Mouse (Mus musculus) neural tube, embryonic 13.5 days (tissue): ENCODE results near the gene E2f7. TPM values are rescaled to one million over a fixed set of nuclear protein-coding genes. Genes with fewer than 3 reads are reported as not detected.

ENCODE experiments used
- ATAC-seq: fragments of 200-750 bp; cut with Nextera tagmentation; 2 replicates; pipeline ENCODE4 v1.8.0; 2017; ENCODE audit warnings: low read depth, mild to moderate bottlenecking, moderate TSS enrichment, moderate library complexity
- H3K27ac ChIP-seq: fragments of 300-500 bp; sonication (generic); replicated peaks from 2 replicates; pipeline ENCODE4 v1.5.1; 2015; ENCODE audit warnings: moderate library complexity, mild to moderate bottlenecking, inconsistent platforms
- H3K27me3 ChIP-seq: fragments of 300-500 bp; sonication (generic); 2 replicates; pipeline ENCODE4 v1.6.1; 2015; ENCODE audit warnings: mild to moderate bottlenecking, inconsistent platforms
- H3K36me3 ChIP-seq: fragments of 300-500 bp; sonication (generic); 2 replicates; pipeline ENCODE4 v1.6.1; 2015; ENCODE audit warnings: mild to moderate bottlenecking, inconsistent platforms
- H3K4me1 ChIP-seq: fragments of 300-500 bp; sonication (generic); replicated peaks from 2 replicates; pipeline ENCODE4 v1.6.1; 2015; ENCODE audit warnings: inconsistent platforms
- H3K4me2 ChIP-seq: fragments of 300-500 bp; sonication (generic); 2 replicates; pipeline ENCODE4 v1.6.1; 2015; ENCODE audit warnings: inconsistent platforms, mild to moderate bottlenecking, moderate library complexity
- H3K4me3 ChIP-seq: fragments of 300-500 bp; sonication (generic); 2 replicates; pipeline ENCODE4 v1.5.1; 2015; ENCODE audit warnings: mild to moderate bottlenecking, inconsistent platforms
- H3K9ac ChIP-seq: fragments of 300-500 bp; sonication (generic); 2 replicates; pipeline ENCODE4 v1.6.1; 2015; ENCODE audit warnings: moderate library complexity, mild to moderate bottlenecking, inconsistent platforms
- H3K9me3 ChIP-seq: fragments of 300-500 bp; sonication (generic); 2 replicates; pipeline ENCODE4 v1.6.1; 2016; ENCODE audit warnings: inconsistent platforms
- WGBS: fragments of 180-500 bp; shearing (Covaris S2); methylation state at CpG from one replicate; pipeline ENCODE4 v1.1.7; 2015; 5-methylcytosine and 5-hydroxymethylcytosine counted together
- polyA plus RNA-seq: library from polyadenylated mRNA; unstranded; fragments of >200 nt; fragmentation: Nextera tagmentation; extraction: Ambion mirVana; gene quantifications from 2 replicates; pipeline ENCODE4 v1.2.1, GENCODE M21; 2015

The E2f7 gene
- 6.9 and 9.3 TPM in 2 replicates for polyA plus RNA-seq

DNA sequence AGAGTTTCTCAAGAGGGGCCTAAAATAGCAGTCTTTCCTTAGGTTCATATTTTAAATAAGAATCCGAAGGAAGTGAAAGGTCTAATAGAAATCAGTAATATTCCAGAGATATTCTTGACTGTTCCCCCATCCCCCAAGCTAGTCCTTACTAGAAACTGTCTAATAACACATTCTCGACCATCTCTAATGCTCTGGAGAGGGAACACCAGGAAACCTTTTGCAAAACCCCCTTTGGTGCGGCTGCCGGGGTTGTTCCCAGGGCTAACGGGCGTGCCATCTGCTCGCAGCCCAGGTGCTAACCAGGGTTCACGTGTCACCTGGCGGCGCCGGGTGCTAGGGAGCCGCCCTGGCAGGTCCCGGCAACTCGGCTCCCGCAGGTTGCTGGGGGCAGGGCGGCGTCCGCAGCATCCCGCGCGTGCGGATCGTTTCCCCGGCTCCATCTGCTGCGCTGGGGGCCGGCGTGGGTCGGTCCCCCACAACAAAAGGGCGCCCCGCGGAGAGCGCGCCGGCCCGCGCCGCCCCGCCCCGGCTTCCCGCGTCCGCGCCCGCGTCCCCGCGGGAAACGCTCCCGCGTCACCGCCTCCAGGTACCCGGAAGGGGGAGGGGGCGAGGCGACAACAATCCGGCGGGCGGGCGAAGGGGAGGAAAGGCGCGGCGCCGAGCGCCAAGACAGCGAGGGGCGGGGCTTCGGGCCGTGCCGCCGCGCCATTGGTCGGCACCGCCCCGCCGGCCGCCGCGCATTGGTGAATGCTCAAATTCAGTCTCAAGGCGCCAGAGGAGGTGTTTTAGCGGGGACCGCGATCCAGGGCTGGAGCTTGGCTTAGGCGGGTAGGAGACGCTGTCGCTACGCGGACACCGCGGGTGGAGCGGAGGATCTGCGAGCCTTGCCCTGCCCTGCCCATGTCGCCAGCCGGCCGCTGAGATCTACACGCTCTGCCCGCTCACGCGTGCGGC, at the start of gene E2f7:
TSS of gene E2f7 (plus strand) at position 754 of the 954 bp plus-strand sequence.
- Histone ChIP-seq H3K9me3 (no peaks in the 10 kb centered on the region), H3K4me1 (peaks cover 22% of the 10 kb centered on the region), H3K9ac (peak within 1 kb of the TSS; percentile 90), H3K27me3 (no peaks in the 10 kb centered on the region), H3K36me3 (peaks cover 6% of the 10 kb centered on the region; the same call in 1 of the 2 replicates), H3K4me3 (peak within 1 kb of the TSS; percentile 77), H3K4me2 (peak within 1 kb of the TSS; percentile 91), H3K27ac (peak within 1 kb of the TSS; percentile 82)
- ATAC-seq: peak; percentile 98
- WGBS: under 1% methylated on average over 98 of the region's 98 CpGs

DNA sequence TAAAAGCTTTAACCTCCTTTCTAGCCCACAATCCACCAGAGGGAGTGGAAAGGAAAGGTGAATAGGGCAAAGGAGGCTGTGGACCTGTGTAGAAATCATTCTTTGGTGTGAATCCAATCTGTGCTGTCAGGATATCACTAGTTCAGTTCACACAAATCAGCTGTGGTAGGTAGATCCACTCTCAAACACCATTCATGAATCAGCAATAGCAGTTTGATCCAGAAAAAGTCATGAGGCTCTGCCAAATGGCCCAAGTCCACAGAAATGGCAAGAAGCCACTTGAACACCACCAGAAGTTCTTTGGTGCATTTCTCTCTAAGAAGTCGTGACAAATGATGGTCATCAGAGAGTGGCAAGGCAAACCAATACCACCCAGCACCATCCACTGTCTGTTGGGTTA, 44.0 kb upstream of the E2f7 start:
- H3K27me3 ChIP-seq: no peaks in the 10 kb centered on the region
- no peak overlapping the region for H3K27ac ChIP-seq
- H3K4me3 ChIP-seq: no peak overlapping the region
- no peaks in the 10 kb centered on the region for H3K4me1 ChIP-seq
- WGBS: 91% methylated on average over 1 of the region's 1 CpGs
- H3K9ac ChIP-seq: no peak overlapping the region
- H3K36me3 ChIP-seq: no peaks in the 10 kb centered on the region
- ATAC-seq: no peak
- H3K9me3 ChIP-seq: no peaks in the 10 kb centered on the region
- no peak overlapping the region for H3K4me2 ChIP-seq

DNA sequence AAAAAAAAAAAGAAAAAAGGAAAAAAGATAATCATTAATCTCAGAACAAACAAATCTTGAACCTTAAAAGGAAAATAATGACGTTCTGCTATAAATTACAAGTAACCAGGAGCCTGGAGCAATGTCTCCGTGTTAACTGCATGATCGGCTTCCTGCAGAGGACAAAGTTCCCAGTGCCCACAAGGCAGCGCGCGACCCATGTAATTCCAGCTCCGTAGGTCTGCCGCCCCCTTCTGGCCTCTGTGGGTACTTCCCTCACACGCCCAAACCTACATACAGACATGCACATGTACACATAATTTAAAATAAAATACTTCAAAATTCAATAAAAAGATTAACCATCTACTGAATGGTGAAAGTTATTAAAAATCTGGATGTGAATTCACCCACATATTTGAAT, 39.6 kb upstream of the E2f7 start:
- H3K4me1 ChIP-seq: peaks cover 10% of the 10 kb centered on the region
- no peaks in the 10 kb centered on the region for H3K9me3 ChIP-seq
- no peak overlapping the region for H3K9ac ChIP-seq
- H3K4me3 ChIP-seq: no peak overlapping the region
- WGBS: 51% methylated on average over 9 of the region's 9 CpGs
- no peak overlapping the region for H3K27ac ChIP-seq
- no peak for ATAC-seq
- no peak overlapping the region for H3K4me2 ChIP-seq
- no peaks in the 10 kb centered on the region for H3K36me3 ChIP-seq
- no peaks in the 10 kb centered on the region for H3K27me3 ChIP-seq

DNA sequence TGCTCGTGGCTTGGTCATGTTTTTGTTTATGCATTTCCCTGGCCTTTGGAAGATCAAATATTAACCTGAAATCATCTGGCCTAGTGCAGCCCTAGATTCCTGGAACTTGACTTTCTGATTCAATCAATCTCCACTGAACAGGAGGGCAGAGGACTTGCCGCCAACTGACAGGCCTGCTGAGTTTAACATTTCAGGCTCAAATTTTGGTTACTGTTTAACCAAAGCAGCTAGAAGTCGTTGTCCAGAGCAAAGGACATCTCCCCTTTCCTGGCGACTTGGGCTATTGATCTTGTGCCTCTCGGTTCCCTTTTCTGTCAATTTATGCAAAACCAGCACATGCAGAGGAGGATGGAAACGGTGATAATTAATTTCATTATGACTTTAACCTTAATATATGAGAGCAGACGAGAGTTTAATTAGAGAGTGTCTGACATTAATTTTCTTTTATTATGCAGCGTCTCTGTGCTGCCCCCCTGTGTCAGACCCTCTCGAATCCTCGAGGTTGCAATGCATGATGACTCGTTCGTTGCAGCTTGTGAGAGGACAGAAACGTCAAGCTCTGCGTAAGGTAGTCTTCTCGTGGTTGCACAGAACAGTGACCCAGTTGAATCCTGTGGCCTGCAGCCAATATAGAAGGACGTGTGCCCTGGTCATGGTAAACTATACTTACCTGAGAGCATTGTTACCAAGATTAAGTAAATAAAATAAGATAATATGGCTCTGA, 37.7 kb upstream of the E2f7 start:
- Histone ChIP-seq H3K9me3 (no peaks in the 10 kb centered on the region), H3K36me3 (no peaks in the 10 kb centered on the region), H3K4me2 (no peak overlapping the region), H3K27ac (peak overlapping the region; percentile 62), H3K9ac (no peak overlapping the region), H3K27me3 (no peaks in the 10 kb centered on the region), H3K4me1 (peaks cover 10% of the 10 kb centered on the region), H3K4me3 (no peak overlapping the region)
- WGBS: 37% methylated on average over 16 of the region's 16 CpGs
- ATAC-seq: 0 out of 2 replicates have a peak, but pooled peaks have one; percentile 32

DNA sequence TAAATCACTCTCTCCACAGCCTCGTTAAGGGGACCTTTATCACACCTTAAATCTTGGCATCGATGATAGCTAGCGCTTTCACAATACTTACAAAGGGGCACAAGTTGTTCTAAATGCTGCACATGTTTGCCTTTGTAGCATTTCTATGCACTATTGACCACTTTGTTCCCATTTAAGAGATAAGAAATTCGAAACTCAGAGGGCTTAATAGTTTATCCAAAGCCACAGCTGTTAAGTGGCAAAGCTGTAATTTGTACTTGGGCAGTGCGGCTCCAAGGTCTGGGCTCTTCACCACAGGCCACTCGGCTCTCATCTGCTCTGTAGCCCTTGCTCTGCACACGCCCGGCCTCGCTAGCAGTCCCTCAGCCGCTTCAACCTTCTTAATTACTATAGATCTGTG, 28.4 kb upstream of the E2f7 start:
- Histone ChIP-seq H3K4me1 (no peaks in the 10 kb centered on the region), H3K4me3 (no peak overlapping the region), H3K9ac (no peak overlapping the region), H3K27me3 (no peaks in the 10 kb centered on the region), H3K36me3 (no peaks in the 10 kb centered on the region), H3K27ac (no peak overlapping the region), H3K4me2 (no peak overlapping the region), H3K9me3 (no peaks in the 10 kb centered on the region)
- WGBS: 60% methylated on average over 10 of the region's 10 CpGs
- no peak for ATAC-seq

DNA sequence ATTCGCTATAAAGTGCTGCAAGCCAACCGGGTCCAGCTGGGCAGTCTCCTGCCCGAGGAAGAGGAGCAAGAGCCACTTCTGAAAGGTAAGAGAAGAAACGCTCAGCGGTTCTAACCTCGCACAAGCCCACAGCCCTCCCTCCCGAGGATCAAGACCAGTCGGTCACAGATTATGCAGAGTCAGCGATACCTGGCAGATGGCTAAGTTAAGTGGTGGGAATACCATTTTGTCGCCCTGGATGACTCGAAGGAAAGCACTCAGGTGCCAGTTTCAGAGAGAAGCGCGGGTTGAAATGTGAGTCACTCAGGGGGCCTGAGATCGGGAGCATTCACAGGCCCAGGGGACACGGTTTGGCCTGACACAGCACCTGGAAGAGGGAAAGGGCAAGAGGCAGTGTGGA, 18.8 kb upstream of the E2f7 start:
- Histone ChIP-seq H3K4me2 (no peak overlapping the region), H3K27me3 (no peaks in the 10 kb centered on the region), H3K9me3 (no peaks in the 10 kb centered on the region), H3K36me3 (no peaks in the 10 kb centered on the region), H3K27ac (no peak overlapping the region), H3K4me1 (no peaks in the 10 kb centered on the region), H3K4me3 (no peak overlapping the region), H3K9ac (no peak overlapping the region)
- no peak for ATAC-seq
- WGBS: 81% methylated on average over 15 of the region's 15 CpGs

DNA sequence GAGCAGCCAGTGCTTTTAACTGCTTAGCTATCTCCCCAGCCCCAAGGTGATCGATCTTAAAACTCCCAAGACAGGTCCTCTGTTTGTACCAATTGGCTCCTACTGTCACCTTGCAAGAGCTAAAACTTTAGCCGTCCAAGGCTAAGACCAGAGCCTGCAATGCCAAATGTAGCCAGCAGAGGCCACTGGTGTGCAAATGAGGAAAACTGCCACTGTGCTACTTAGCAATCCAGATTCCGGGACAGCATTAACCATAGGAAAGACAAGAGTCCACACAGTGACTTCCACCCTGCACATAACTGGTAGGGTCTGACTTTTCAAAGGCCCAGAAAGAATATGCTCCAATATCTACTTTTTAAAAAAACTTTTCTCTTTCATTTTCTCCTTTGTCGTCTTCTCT, 17.4 kb upstream of the E2f7 start:
- H3K27me3 ChIP-seq: no peaks in the 10 kb centered on the region
- no peaks in the 10 kb centered on the region for H3K36me3 ChIP-seq
- ATAC-seq: no peak
- no peaks in the 10 kb centered on the region for H3K4me1 ChIP-seq
- no peak overlapping the region for H3K4me2 ChIP-seq
- H3K4me3 ChIP-seq: no peak overlapping the region
- no peaks in the 10 kb centered on the region for H3K9me3 ChIP-seq
- H3K9ac ChIP-seq: no peak overlapping the region
- 62% methylated on average over 4 of the region's 4 CpGs for WGBS
- H3K27ac ChIP-seq: no peak overlapping the region

DNA sequence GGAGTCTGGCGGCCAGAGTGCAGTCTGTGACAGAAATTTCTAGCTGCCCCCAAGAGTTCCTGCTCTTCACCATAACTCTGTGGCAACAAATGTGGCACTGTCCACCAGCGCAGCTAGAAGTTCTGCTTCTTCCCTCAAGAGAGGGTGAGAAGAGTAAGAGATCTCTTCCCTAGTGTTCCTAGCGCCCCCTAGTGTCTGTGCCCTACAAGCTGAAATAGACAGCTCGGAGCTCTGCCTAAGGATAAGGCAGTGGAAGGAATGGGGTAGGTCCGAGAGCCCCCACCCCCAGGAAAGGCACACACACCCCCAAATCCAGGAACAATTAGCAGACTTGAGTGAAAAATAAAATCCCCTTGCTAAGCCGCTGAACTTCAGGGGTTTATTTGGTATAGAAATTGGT, 11.9 kb upstream of the E2f7 start:
- no peaks in the 10 kb centered on the region for H3K9me3 ChIP-seq
- H3K4me1 ChIP-seq: no peaks in the 10 kb centered on the region
- H3K4me3 ChIP-seq: no peak overlapping the region
- no peak overlapping the region for H3K9ac ChIP-seq
- no peak overlapping the region for H3K27ac ChIP-seq
- H3K4me2 ChIP-seq: no peak overlapping the region
- ATAC-seq: no peak
- H3K27me3 ChIP-seq: no peaks in the 10 kb centered on the region
- H3K36me3 ChIP-seq: no peaks in the 10 kb centered on the region
- WGBS: 24% methylated on average over 6 of the region's 6 CpGs

DNA sequence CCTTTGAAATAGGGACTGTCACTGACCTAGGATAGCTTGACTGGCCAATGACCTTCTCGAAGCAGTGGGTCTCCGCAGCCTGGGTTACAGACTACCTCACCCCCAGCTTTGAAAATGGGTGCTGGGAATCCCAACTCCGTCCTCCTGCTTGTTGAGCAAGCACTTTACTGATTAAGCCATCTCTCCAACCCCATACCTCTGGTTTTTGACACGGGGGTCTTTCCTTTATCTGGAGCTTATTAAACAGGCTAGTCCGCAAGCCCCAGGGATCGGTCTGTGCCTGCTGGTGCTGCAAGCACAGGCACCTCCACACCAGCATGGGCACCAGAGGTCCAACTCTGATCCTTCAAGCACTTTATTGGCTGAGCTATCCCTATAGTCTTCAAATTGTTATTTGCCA, 1.5 kb upstream of the E2f7 start:
- H3K27me3 ChIP-seq: no peaks in the 10 kb centered on the region
- no peaks in the 10 kb centered on the region for H3K36me3 ChIP-seq
- 88% methylated on average over 6 of the region's 6 CpGs for WGBS
- no peak for ATAC-seq
- no peak overlapping the region for H3K4me3 ChIP-seq
- H3K27ac ChIP-seq: no peak overlapping the region
- no peak overlapping the region for H3K4me2 ChIP-seq
- H3K4me1 ChIP-seq: peaks cover 22% of the 10 kb centered on the region
- no peak overlapping the region for H3K9ac ChIP-seq
- no peaks in the 10 kb centered on the region for H3K9me3 ChIP-seq

DNA sequence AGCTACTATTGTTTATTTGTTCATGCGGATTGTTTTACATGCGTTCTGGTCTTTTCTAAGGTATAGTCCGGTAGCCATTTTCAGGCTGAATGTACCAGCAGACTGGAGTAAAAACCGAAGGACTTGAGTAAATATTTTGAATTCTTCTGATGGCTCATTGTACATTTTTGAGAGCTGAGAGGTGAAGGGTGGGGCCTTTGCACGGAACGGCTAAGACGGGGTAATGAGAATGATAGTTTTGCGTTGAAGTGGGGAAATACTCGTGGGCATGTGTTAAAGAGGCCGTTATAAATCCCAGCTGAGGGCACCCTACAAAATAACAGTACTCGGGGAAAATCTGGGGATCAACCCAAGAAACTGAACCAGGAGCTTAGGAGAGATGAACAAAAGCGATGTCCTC, 1.1 kb upstream of the E2f7 start:
- Histone ChIP-seq H3K9me3 (no peaks in the 10 kb centered on the region), H3K4me2 (peak overlapping the region; percentile 91), H3K9ac (no peak overlapping the region), H3K36me3 (0 out of 2 replicates have a peak, but pooled peaks cover 4% of the 10 kb centered on the region), H3K27ac (no peak overlapping the region), H3K27me3 (no peaks in the 10 kb centered on the region), H3K4me3 (0 out of 2 replicates have a peak overlapping the region, but pooled peaks have one; percentile 77), H3K4me1 (peaks cover 22% of the 10 kb centered on the region)
- no peak for ATAC-seq
- 67% methylated on average over 12 of the region's 12 CpGs for WGBS

DNA sequence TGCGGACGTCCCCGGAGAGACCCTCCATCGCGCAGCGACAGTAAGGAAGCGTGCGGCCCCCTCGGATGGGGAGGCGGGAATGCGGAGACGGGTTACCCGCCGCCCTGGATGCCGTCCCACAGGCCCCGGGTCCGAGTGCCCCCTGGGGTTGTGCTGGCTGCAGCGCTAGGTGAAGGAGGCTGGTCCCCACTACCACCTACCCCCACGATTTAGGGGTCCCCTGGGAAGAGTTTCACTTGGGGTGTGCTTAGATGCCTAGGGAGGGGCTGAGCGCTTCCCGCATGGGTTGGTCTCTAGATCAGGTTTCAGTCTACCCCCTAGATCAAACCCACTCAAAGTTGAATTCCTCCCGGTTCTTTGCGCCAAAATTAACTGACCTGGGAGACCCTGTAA, 397 bp downstream of the E2f7 start:
- Histone ChIP-seq H3K9ac (peak overlapping the region; percentile 80), H3K4me3 (peak overlapping the region; percentile 77), H3K9me3 (no peaks in the 10 kb centered on the region), H3K27ac (peak overlapping the region; percentile 82), H3K27me3 (no peaks in the 10 kb centered on the region), H3K4me2 (peak overlapping the region; percentile 91), H3K4me1 (peaks cover 22% of the 10 kb centered on the region), H3K36me3 (peaks cover 6% of the 10 kb centered on the region; the same call in 1 of the 2 replicates)
- WGBS: under 1% methylated on average over 18 of the region's 23 CpGs
- peak; percentile 64 for ATAC-seq

DNA sequence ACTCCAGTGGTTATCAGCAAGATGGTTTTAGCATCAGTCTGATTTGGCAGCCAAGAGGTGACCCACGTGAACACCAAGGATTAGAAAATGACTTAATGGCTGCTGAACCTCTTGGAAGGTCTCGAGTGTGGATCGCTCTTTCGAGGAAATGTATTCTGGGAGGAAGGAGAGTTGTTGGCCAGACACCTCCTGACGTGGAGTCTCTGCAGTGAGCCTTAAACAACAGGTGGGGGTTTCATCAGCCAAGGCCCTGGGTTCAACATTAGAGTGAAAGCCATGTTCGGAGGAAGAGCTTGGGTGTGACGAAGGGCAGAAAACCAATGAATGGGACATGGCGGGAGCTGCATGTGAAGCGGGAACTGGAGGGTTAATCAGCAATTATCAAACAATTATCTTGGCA, 3.8 kb downstream of the E2f7 start:
- no peaks in the 10 kb centered on the region for H3K9me3 ChIP-seq
- H3K4me2 ChIP-seq: no peak overlapping the region
- H3K36me3 ChIP-seq: peaks cover 27% of the 10 kb centered on the region
- no peaks in the 10 kb centered on the region for H3K27me3 ChIP-seq
- WGBS: 95% methylated on average over 9 of the region's 9 CpGs
- ATAC-seq: no peak
- no peak overlapping the region for H3K27ac ChIP-seq
- no peak overlapping the region for H3K9ac ChIP-seq
- H3K4me1 ChIP-seq: peaks cover 22% of the 10 kb centered on the region
- H3K4me3 ChIP-seq: no peak overlapping the region
